Comparison of ENCODE assay signal across 25 mouse cellular contexts in genomic region chr3:52280681-52281080, GRCm38 (mm10). TPM values are rescaled to one million over a fixed set of nuclear protein-coding genes. Genes with fewer than 3 reads are reported as not detected.
A peak's percentile ranks its signal among the peaks of the same experiment; 100 is the strongest.
DNase-seq lines count a peak whose midpoint lies in the region; ATAC-seq lines count a peak whose summit lies in the region.
"Had no signal": no experiment of that assay in that cellular context is flagged by ENCODE, and none has a peak within 500 bp of the region (broad histone marks: within the 10 kb centered on the region; RNA-seq: fewer than 3 reads in every experiment).

No protein-coding gene starts in this region.

- no peaks in the 10 kb centered on the region for H3K4me1 ChIP-seq in midbrain, embryonic 11.5 days (ENCODE audit: control insufficient read depth, insufficient read depth, low read length)
- H3K4me1 ChIP-seq in midbrain, embryonic 14.5 days (ENCODE audit: control insufficient read depth, insufficient read depth, low read length): no peaks in the 10 kb centered on the region
- peaks cover 2% of the 10 kb centered on the region; the same call in 1 of the 2 replicates for H3K4me1 ChIP-seq in hindbrain, embryonic 12.5 days
- H3K4me1 ChIP-seq: hindbrain, embryonic 15.5 days had no signal

- H3K36me3 ChIP-seq in midbrain, embryonic 11.5 days (ENCODE audit: control insufficient read depth, insufficient read depth, low read length): no peaks in the 10 kb centered on the region
- H3K36me3 ChIP-seq in midbrain, embryonic 14.5 days (ENCODE audit: control insufficient read depth, insufficient read depth, low read length): no peaks in the 10 kb centered on the region
- H3K36me3 ChIP-seq in hindbrain, embryonic 12.5 days: no peaks in the 10 kb centered on the region
- H3K36me3 ChIP-seq: embryonic facial prominence, embryonic 12.5 days; embryonic facial prominence, embryonic 15.5 days; G1E; heart, embryonic 10.5 days; hindbrain, embryonic 15.5 days; intestine, embryonic 15.5 days had no signal

- no peak overlapping the region for H3K4me2 ChIP-seq in midbrain, embryonic 11.5 days
- no peak overlapping the region for H3K4me2 ChIP-seq in midbrain, embryonic 14.5 days (ENCODE audit: low read length)
- H3K4me2 ChIP-seq in hindbrain, embryonic 12.5 days (replicated peaks): no peak overlapping the region
- H3K4me2 ChIP-seq: embryonic facial prominence, embryonic 12.5 days; embryonic facial prominence, embryonic 15.5 days; heart, embryonic 13.5 days; hindbrain, embryonic 15.5 days; intestine, embryonic 15.5 days had no signal

- DNase-seq in midbrain, embryonic 11.5 days (ENCODE audit: low spot score, missing footprints): peak; percentile 70
- DNase-seq in midbrain, embryonic 14.5 days: no peak
- DNase-seq in Muller cell, postnatal 12 days (ENCODE audit: inconsistent ontology term): peak; percentile 34
- no peak for DNase-seq in thymus, postnatal 4 days
- DNase-seq: adrenal gland, postnatal 10 days; adrenal gland, postnatal 36 days; cerebellum, adult 18-20 months; cerebellum, adult 9-10 months; cerebellum, postnatal 25 days; gastrocnemius, postnatal 10 days; gastrocnemius, postnatal 36 days; heart, adult 2 months; heart, postnatal 14 days; heart, postnatal 4 days had no signal

- no peak overlapping the region for H3K4me3 ChIP-seq in midbrain, embryonic 11.5 days (ENCODE audit: low read depth, low read length)
- H3K4me3 ChIP-seq in midbrain, embryonic 14.5 days (replicated peaks; ENCODE audit: low read depth, low read length): no peak overlapping the region
- no peak overlapping the region for H3K4me3 ChIP-seq in hindbrain, embryonic 12.5 days
- H3K4me3 ChIP-seq: embryonic facial prominence, embryonic 12.5 days; embryonic facial prominence, embryonic 15.5 days; heart, adult 2 months; heart, embryonic 10.5 days; heart, embryonic 13.5 days; hindbrain, embryonic 15.5 days; intestine, embryonic 15.5 days had no signal

- whole genome bisulfite sequencing in midbrain, embryonic 11.5 days: 72% methylated on average over 1 of the region's 1 CpGs
- WGBS in midbrain, embryonic 14.5 days: 77% methylated on average over 1 of the region's 1 CpGs
- 89% methylated on average over 1 of the region's 1 CpGs for WGBS in hindbrain, embryonic 12.5 days

- no peak overlapping the region for H3K9ac ChIP-seq in midbrain, embryonic 11.5 days (ENCODE audit: low read length)
- H3K9ac ChIP-seq in midbrain, embryonic 14.5 days (replicated peaks; ENCODE audit: low read length): no peak overlapping the region
- no peak overlapping the region for H3K9ac ChIP-seq in hindbrain, embryonic 12.5 days
- H3K9ac ChIP-seq: embryonic facial prominence, embryonic 12.5 days; embryonic facial prominence, embryonic 15.5 days; heart, embryonic 13.5 days; hindbrain, embryonic 15.5 days; intestine, embryonic 15.5 days had no signal

- no peak for ATAC-seq in midbrain, embryonic 11.5 days (ENCODE audit: low FRiP score)
- no peak for ATAC-seq in midbrain, embryonic 14.5 days (ENCODE audit: low FRiP score, low TSS enrichment)
- peak; percentile 29 for ATAC-seq in inflammation-experienced regulatory T-cells, adult 6 months
- ATAC-seq in hindbrain, embryonic 12.5 days (ENCODE audit: low FRiP score): no peak
- ATAC-seq: forebrain, embryonic 14.5 days; intestine, embryonic 15.5 days had no signal

- no peak overlapping the region for H3K27ac ChIP-seq in midbrain, embryonic 11.5 days (ENCODE audit: low read depth, low read length)
- no peak overlapping the region for H3K27ac ChIP-seq in midbrain, embryonic 14.5 days (replicated peaks; ENCODE audit: low read depth, low read length)
- no peak overlapping the region for H3K27ac ChIP-seq in hindbrain, embryonic 12.5 days
- H3K27ac ChIP-seq: embryonic facial prominence, embryonic 12.5 days; embryonic facial prominence, embryonic 15.5 days; heart, adult 2 months; heart, embryonic 10.5 days; heart, embryonic 13.5 days; hindbrain, embryonic 15.5 days; intestine, embryonic 15.5 days had no signal

- H3K9me3 ChIP-seq in midbrain, embryonic 11.5 days (ENCODE audit: control insufficient read depth, low read length): no peaks in the 10 kb centered on the region; the same call in 1 of the 2 replicates
- H3K9me3 ChIP-seq in midbrain, embryonic 14.5 days (ENCODE audit: control insufficient read depth, low read length): no peaks in the 10 kb centered on the region
- H3K9me3 ChIP-seq in hindbrain, embryonic 12.5 days (replicated peaks): no peaks in the 10 kb centered on the region
- H3K9me3 ChIP-seq: embryonic facial prominence, embryonic 12.5 days; embryonic facial prominence, embryonic 15.5 days; heart, embryonic 10.5 days; heart, embryonic 13.5 days; hindbrain, embryonic 15.5 days; intestine, embryonic 15.5 days had no signal

- no peaks in the 10 kb centered on the region for H3K27me3 ChIP-seq in midbrain, embryonic 11.5 days (ENCODE audit: control insufficient read depth, insufficient read depth, low read length)
- no peaks in the 10 kb centered on the region for H3K27me3 ChIP-seq in midbrain, embryonic 14.5 days (ENCODE audit: control insufficient read depth, insufficient read depth, low read length)
- no peaks in the 10 kb centered on the region for H3K27me3 ChIP-seq in hindbrain, embryonic 12.5 days
- H3K27me3 ChIP-seq: CH12.LX; embryonic facial prominence, embryonic 12.5 days; embryonic facial prominence, embryonic 15.5 days; heart, embryonic 13.5 days; hindbrain, embryonic 15.5 days; intestine, embryonic 15.5 days had no signal

RNA-seq across cellular contexts. Expression of gene Foxo1, which starts 12.5 kb away (rescaled TPM):
- 2.7 and 3.0 TPM in 2 replicates for polyA plus RNA-seq in midbrain, embryonic 11.5 days (2014; fragmentation: Nextera tagmentation; extraction: Ambion mirVana)
- 3.3 and 4.3 TPM in 2 replicates for polyA plus RNA-seq in midbrain, embryonic 14.5 days (2014; fragmentation: Nextera tagmentation; extraction: Ambion mirVana)
- 10 to 100 TPM; 16.2 to 33.9 (median 32.4) TPM for polyA plus RNA-seq in inflammation-experienced regulatory T-cells, adult 6 months (2017; shearing (Covaris generic))
- 5.7 and 6.2 TPM in 2 replicates for polyA plus RNA-seq in hindbrain, embryonic 12.5 days (2016; fragmentation: Nextera tagmentation; extraction: Ambion mirVana)
- polyA plus RNA-seq: G1E had no signal

Comparison
In these comparisons a context has a peak if more than half of its experiments do, and no peak if none do; other contexts are left out.
1. DNase-seq: peak in midbrain, embryonic 11.5 days (single experiment) and Muller cell, postnatal 12 days (single experiment); none in midbrain, embryonic 14.5 days (single experiment) and thymus, postnatal 4 days (single experiment).